Mouse (Mus musculus): ENCODE results near the gene Kcnh2. TPM values are rescaled to one million over a fixed set of nuclear protein-coding genes. Genes with fewer than 3 reads are reported as not detected.

The Kcnh2 gene
- polyA plus RNA-seq, 1 experiment: not detected

GRCm38 (mm10) chr5:24389011-24389657, 37.7 kb upstream of the Kcnh2 start:
- H3K4me3 ChIP-seq (ENCODE audit: insufficient read depth, low read depth, low read length): no peak overlapping the region
- WGBS: 77% methylated on average over 7 of the region's 7 CpGs
- TF ChIP-seq CTCF (IDR thresholded peaks at IDR 0.05; ENCODE audit: insufficient read depth, low read depth, low read length) (no peak), POLR2A (IDR thresholded peaks at IDR 0.05; ENCODE audit: insufficient read depth, low read depth, low read length) (no peak)
- no peak overlapping the region for H3K27ac ChIP-seq (ENCODE audit: insufficient read depth, low read depth, low read length)
- H3K4me1 ChIP-seq (ENCODE audit: control insufficient read depth, insufficient read depth, low read length): peaks cover 21% of the 10 kb centered on the region

GRCm38 (mm10) chr5:24388246-24388915, 37.0 kb upstream of the Kcnh2 start:
- Histone ChIP-seq H3K4me1 (ENCODE audit: control insufficient read depth, insufficient read depth, low read length) (peaks cover 25% of the 10 kb centered on the region), H3K27ac (ENCODE audit: insufficient read depth, low read depth, low read length) (no peak overlapping the region), H3K4me3 (ENCODE audit: insufficient read depth, low read depth, low read length) (peak overlapping the region; percentile 51)
- no peak for TF ChIP-seq CTCF (IDR thresholded peaks at IDR 0.05; ENCODE audit: insufficient read depth, low read depth, low read length)
- no peak for TF ChIP-seq POLR2A (IDR thresholded peaks at IDR 0.05; ENCODE audit: insufficient read depth, low read depth, low read length)
- 31% methylated on average over 26 of the region's 26 CpGs for WGBS

- 1% methylated on average over 73 of the region's 73 CpGs for WGBS
- no peak for TF ChIP-seq CTCF (IDR thresholded peaks at IDR 0.05; ENCODE audit: insufficient read depth, low read depth, low read length)
- TF ChIP-seq POLR2A (IDR thresholded peaks at IDR 0.05; ENCODE audit: insufficient read depth, low read depth, low read length): no peak
- Histone ChIP-seq H3K4me3 (ENCODE audit: insufficient read depth, low read depth, low read length) (peak overlapping the region; percentile 51), H3K4me1 (ENCODE audit: control insufficient read depth, insufficient read depth, low read length) (peaks cover 30% of the 10 kb centered on the region), H3K27ac (ENCODE audit: insufficient read depth, low read depth, low read length) (no peak overlapping the region)
These were observed 36.1 kb upstream of the Kcnh2 start for GRCm38 (mm10) chr5:24387264-24388241.

- Histone ChIP-seq H3K4me1 (ENCODE audit: control insufficient read depth, insufficient read depth, low read length) (peaks cover 30% of the 10 kb centered on the region), H3K27ac (ENCODE audit: insufficient read depth, low read depth, low read length) (no peak overlapping the region), H3K4me3 (ENCODE audit: insufficient read depth, low read depth, low read length) (no peak overlapping the region)
- TF ChIP-seq POLR2A (IDR thresholded peaks at IDR 0.05; ENCODE audit: insufficient read depth, low read depth, low read length): no peak
- TF ChIP-seq CTCF (IDR thresholded peaks at IDR 0.05; ENCODE audit: insufficient read depth, low read depth, low read length): no peak
- 85% methylated on average over 10 of the region's 10 CpGs for WGBS
These were observed 34.6 kb upstream of the Kcnh2 start for GRCm38 (mm10) chr5:24385887-24386550.

- WGBS: 96% methylated on average over 5 of the region's 5 CpGs
- Histone ChIP-seq H3K4me3 (ENCODE audit: insufficient read depth, low read depth, low read length) (no peak overlapping the region), H3K4me1 (ENCODE audit: control insufficient read depth, insufficient read depth, low read length) (peaks cover 30% of the 10 kb centered on the region), H3K27ac (ENCODE audit: insufficient read depth, low read depth, low read length) (no peak overlapping the region)
- TF ChIP-seq CTCF (IDR thresholded peaks at IDR 0.05; ENCODE audit: insufficient read depth, low read depth, low read length): no peak
- no peak for TF ChIP-seq POLR2A (IDR thresholded peaks at IDR 0.05; ENCODE audit: insufficient read depth, low read depth, low read length)
These were observed 34.0 kb upstream of the Kcnh2 start for GRCm38 (mm10) chr5:24385374-24385773.

DNA sequence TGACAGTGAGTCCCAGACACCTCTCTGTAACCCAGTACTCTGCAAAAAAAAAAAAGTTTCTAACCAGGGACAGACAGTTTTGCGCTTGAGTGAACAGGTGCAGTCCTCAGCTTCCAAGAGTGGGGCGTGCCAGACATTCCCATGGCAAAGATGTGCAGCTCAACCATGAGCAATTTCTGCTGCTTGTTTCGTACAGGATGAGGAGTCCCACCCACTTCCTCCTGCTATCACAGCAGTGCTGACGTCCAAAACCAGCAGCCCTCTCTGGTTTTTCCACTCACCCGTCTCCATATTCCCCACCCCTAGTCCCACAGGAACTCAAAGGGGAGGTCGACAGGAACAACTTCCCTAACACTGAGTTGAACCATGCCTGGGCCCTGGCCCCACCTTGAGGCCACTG, 33.0 kb upstream of the Kcnh2 start:
- Histone ChIP-seq H3K4me1 (ENCODE audit: control insufficient read depth, insufficient read depth, low read length) (peaks cover 39% of the 10 kb centered on the region), H3K27ac (ENCODE audit: insufficient read depth, low read depth, low read length) (no peak overlapping the region), H3K4me3 (ENCODE audit: insufficient read depth, low read depth, low read length) (no peak overlapping the region)
- 42% methylated on average over 6 of the region's 6 CpGs for WGBS
- TF ChIP-seq CTCF (IDR thresholded peaks at IDR 0.05; ENCODE audit: insufficient read depth, low read depth, low read length) (no peak), POLR2A (IDR thresholded peaks at IDR 0.05; ENCODE audit: insufficient read depth, low read depth, low read length) (no peak)

DNA sequence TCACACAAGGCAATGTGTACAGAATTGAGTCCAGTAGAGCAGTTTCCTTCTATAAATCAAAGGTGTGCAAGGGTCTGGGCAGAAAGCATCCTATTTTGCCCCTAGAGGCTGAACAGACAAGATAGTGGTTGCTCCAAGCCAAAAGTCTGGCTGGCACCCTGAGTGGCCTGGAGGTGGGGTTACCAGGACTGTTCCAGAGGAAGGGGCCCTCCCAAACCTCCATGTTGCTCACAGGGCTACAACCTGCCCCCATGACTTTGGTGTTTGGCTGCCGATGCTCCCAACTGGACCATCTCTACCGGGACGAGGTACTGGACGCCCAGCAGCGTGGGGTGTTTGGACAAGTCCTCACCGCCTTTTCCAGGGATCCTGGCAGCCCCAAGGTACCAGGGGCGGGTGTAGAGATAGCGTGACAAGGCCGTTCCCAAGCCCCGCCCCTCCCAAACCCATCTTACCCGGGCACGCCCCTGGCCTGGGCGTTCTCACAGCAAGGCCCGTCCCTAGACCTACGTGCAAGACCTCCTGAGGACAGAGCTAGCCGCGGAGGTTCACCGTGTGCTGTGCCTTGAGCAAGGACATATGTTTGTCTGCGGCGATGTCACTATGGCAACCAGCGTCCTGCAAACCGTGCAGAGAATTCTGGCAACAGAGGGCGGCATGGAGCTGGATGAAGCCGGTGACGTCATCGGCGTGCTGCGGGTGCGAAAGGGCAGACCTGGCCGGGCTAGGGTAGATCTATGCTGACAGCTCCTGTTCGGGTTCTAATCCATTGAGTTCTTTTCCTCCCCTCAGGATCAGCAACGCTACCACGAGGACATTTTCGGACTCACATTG, 31.8 kb upstream of the Kcnh2 start:
- 1% methylated on average over 34 of the region's 34 CpGs for WGBS
- Histone ChIP-seq H3K4me1 (ENCODE audit: control insufficient read depth, insufficient read depth, low read length) (peaks cover 38% of the 10 kb centered on the region), H3K4me3 (ENCODE audit: insufficient read depth, low read depth, low read length) (peak overlapping the region; percentile 53), H3K27ac (ENCODE audit: insufficient read depth, low read depth, low read length) (peak overlapping the region; percentile 66)
- no peak for TF ChIP-seq POLR2A (IDR thresholded peaks at IDR 0.05; ENCODE audit: insufficient read depth, low read depth, low read length)
- TF ChIP-seq CTCF (IDR thresholded peaks at IDR 0.05; ENCODE audit: insufficient read depth, low read depth, low read length): peak; percentile 44; the same call in 1 of the 2 replicates

- peaks cover 26% of the 10 kb centered on the region for H3K4me1 ChIP-seq (ENCODE audit: control insufficient read depth, insufficient read depth, low read length)
- no peak overlapping the region for H3K4me3 ChIP-seq (ENCODE audit: insufficient read depth, low read depth, low read length)
- TF ChIP-seq POLR2A (IDR thresholded peaks at IDR 0.05; ENCODE audit: insufficient read depth, low read depth, low read length): no peak
- no peak for TF ChIP-seq CTCF (IDR thresholded peaks at IDR 0.05; ENCODE audit: insufficient read depth, low read depth, low read length)
- 57% methylated on average over 2 of the region's 2 CpGs for WGBS
- H3K27ac ChIP-seq (ENCODE audit: insufficient read depth, low read depth, low read length): no peak overlapping the region
These were observed 30.6 kb upstream of the Kcnh2 start for GRCm38 (mm10) chr5:24381988-24382387.

Data from olfactory bulb, adult 2 months (tissue).